8 mouse cellular contexts compared by ENCODE assay signal in genomic region chr7:126537820-126538585, GRCm38 (mm10). TPM values are rescaled to one million over a fixed set of nuclear protein-coding genes. Genes with fewer than 3 reads are reported as not detected.
DNase-seq lines count a peak whose midpoint lies in the region; ATAC-seq and TF ChIP-seq lines count a peak whose summit lies in the region.

No protein-coding gene starts in this region.

- CTCF ChIA-PET in Patski (lab: Charles Lee), result interaction anchor here (0.7 to 1.9 kb wide), 6 partner anchors 11 to 155 kb away, joined by 3 to 10 read pairs (median 3); no protein-coding TSS in a partner anchor

- DNase-seq in cerebellum, adult 9-10 months, result peak; percentile 26
- DNase-seq in cerebellum, adult 9-11 months, result no peak
- DNase-seq in left cerebral cortex, postnatal 14 days (ENCODE audit: low spot score in 2 of 2), result peak; percentile 18 to 72
- no peak for DNase-seq in left cerebral cortex, adult 8-10 months (ENCODE audit: low spot score in 2 of 2)
- no peak for DNase-seq in Patski (ENCODE audit: low read depth, low spot score)
- DNase-seq in liver, embryonic 13.5 days, result peak; percentile 6
- DNase-seq in adrenal gland, postnatal 25 days, result no peak
- no peak for DNase-seq in left cerebral cortex, postnatal 36 days (ENCODE audit: low spot score in 2 of 2)

- in situ Hi-C loops in Patski (cut with MboI; ENCODE audit: low pct_unique_long_range_greater_than_20kb), result no loop called here

- H3K4me1 ChIP-seq in liver, embryonic 13.5 days (replicated peaks), result peaks cover 10% of the 10 kb centered on the region

- no peak for ATAC-seq in Patski
- no peak for ATAC-seq in liver, embryonic 13.5 days (ENCODE audit: low read depth)

- peak; percentile 79 for TF ChIP-seq CTCF in Patski (IDR thresholded peaks at IDR 0.05)

- H3K9me3 ChIP-seq in liver, embryonic 13.5 days (replicated peaks), result no peaks in the 10 kb centered on the region

- 53% methylated on average over 5 of the region's 5 CpGs for WGBS in liver, embryonic 13.5 days (ENCODE audit: insufficient replicate concordance)

- no peak overlapping the region for H3K9ac ChIP-seq in liver, embryonic 13.5 days

- no peaks in the 10 kb centered on the region for H3K27me3 ChIP-seq in Patski
- H3K27me3 ChIP-seq in liver, embryonic 13.5 days, result peaks cover 22% of the 10 kb centered on the region

- H3K27ac ChIP-seq in liver, embryonic 13.5 days, result no peak overlapping the region

- no peaks in the 10 kb centered on the region for H3K36me3 ChIP-seq in liver, embryonic 13.5 days

- no peak overlapping the region for H3K4me2 ChIP-seq in liver, embryonic 13.5 days

- POLR2A ChIA-PET in Patski (lab: Charles Lee), result no interaction called here

- no peak overlapping the region for H3K4me3 ChIP-seq in liver, embryonic 13.5 days (replicated peaks)

- intact Hi-C loops in left cerebral cortex, postnatal 14 days (cut with DNase I), result no loop called here
- intact Hi-C loops in left cerebral cortex, postnatal 36 days (cut with DNase I), result no loop called here

RNA-seq across cellular contexts. Expression of gene Eif3c, which starts 28.2 kb away (rescaled TPM):
- 100 to 1,000 TPM; 182 to 186 TPM for total RNA-seq in left cerebral cortex, postnatal 14 days (2021)
- total RNA-seq in left cerebral cortex, adult 8-10 months (2022), result 100 to 1,000 TPM; 173 to 189 (median 180) TPM
- polyA plus RNA-seq in Patski (2021), result 322 TPM
- 138 and 141 TPM in 2 replicates for polyA plus RNA-seq in liver, embryonic 13.5 days (2015; fragmentation: Nextera tagmentation; extraction: Ambion mirVana)
- 256 and 282 TPM in 2 replicates for total RNA-seq in adrenal gland, postnatal 25 days (2021)
- total RNA-seq in left cerebral cortex, postnatal 36 days (2021), result 100 to 1,000 TPM; 169 to 193 TPM

RNA-seq across cellular contexts. Expression of gene Atxn2l, which starts 34.8 kb away (rescaled TPM):
- total RNA-seq in left cerebral cortex, postnatal 14 days (2021), result 100 to 1,000 TPM; 116 to 119 TPM
- total RNA-seq in left cerebral cortex, adult 8-10 months (2022), result 100 to 1,000 TPM in 3 of 4 experiments, 10 to 100 TPM in 1; 98.1 to 122 (median 112) TPM
- polyA plus RNA-seq in Patski (2021), result 113 TPM
- 23.8 and 31.4 TPM in 2 replicates for polyA plus RNA-seq in liver, embryonic 13.5 days (2015; fragmentation: Nextera tagmentation; extraction: Ambion mirVana)
- total RNA-seq in adrenal gland, postnatal 25 days (2021), result 123 and 138 TPM in 2 replicates
- 100 to 1,000 TPM; 102 to 144 TPM for total RNA-seq in left cerebral cortex, postnatal 36 days (2021)

RNA-seq across cellular contexts. Expression of gene Apobr, which starts 46.7 kb away (rescaled TPM):
- under 1 TPM; 0.26 to 0.32 TPM for total RNA-seq in left cerebral cortex, postnatal 14 days (2021)
- total RNA-seq in left cerebral cortex, adult 8-10 months (2022), result 1 to 10 TPM in 2 of 4 experiments, under 1 TPM in 2; 0.63 to 1.4 (median 1.0) TPM
- polyA plus RNA-seq in Patski (2021), result 0.94 TPM
- 0.61 and 0.71 TPM in 2 replicates for polyA plus RNA-seq in liver, embryonic 13.5 days (2015; fragmentation: Nextera tagmentation; extraction: Ambion mirVana)
- 1.4 and 3.2 TPM in 2 replicates for total RNA-seq in adrenal gland, postnatal 25 days (2021)
- under 1 TPM; 0.39 to 0.63 TPM for total RNA-seq in left cerebral cortex, postnatal 36 days (2021)

RNA-seq across cellular contexts. Expression of gene Cln3, which starts 47.6 kb away (rescaled TPM):
- 10 to 100 TPM; 20.4 to 21.5 TPM for total RNA-seq in left cerebral cortex, postnatal 14 days (2021)
- total RNA-seq in left cerebral cortex, adult 8-10 months (2022), result 10 to 100 TPM; 28.5 to 49.0 (median 38.7) TPM
- polyA plus RNA-seq in Patski (2021), result 2.6 TPM
- 11.5 and 12.4 TPM in 2 replicates for polyA plus RNA-seq in liver, embryonic 13.5 days (2015; fragmentation: Nextera tagmentation; extraction: Ambion mirVana)
- 31.7 and 42.7 TPM in 2 replicates for total RNA-seq in adrenal gland, postnatal 25 days (2021)
- 10 to 100 TPM; 27.4 to 35.8 TPM for total RNA-seq in left cerebral cortex, postnatal 36 days (2021)

RNA-seq across cellular contexts. Expression of gene Tufm, which starts 50.8 kb away (rescaled TPM):
- 10 to 100 TPM; 81.4 to 87.8 TPM for total RNA-seq in left cerebral cortex, postnatal 14 days (2021)
- 10 to 100 TPM; 77.6 to 99.8 (median 84.1) TPM for total RNA-seq in left cerebral cortex, adult 8-10 months (2022)
- polyA plus RNA-seq in Patski (2021), result 159 TPM
- 111 and 115 TPM in 2 replicates for polyA plus RNA-seq in liver, embryonic 13.5 days (2015; fragmentation: Nextera tagmentation; extraction: Ambion mirVana)
- 180 and 191 TPM in 2 replicates for total RNA-seq in adrenal gland, postnatal 25 days (2021)
- 10 to 100 TPM; 77.2 to 81.6 TPM for total RNA-seq in left cerebral cortex, postnatal 36 days (2021)

Comparison
In these comparisons a context has a peak if more than half of its experiments do, and no peak if none do; other contexts are left out.
1. DNase-seq: peak in cerebellum, adult 9-10 months (single experiment), left cerebral cortex, postnatal 14 days (2 of 2) and liver, embryonic 13.5 days (single experiment); none in cerebellum, adult 9-11 months (single experiment), left cerebral cortex, adult 8-10 months (0 of 2), Patski (single experiment), adrenal gland, postnatal 25 days (single experiment) and left cerebral cortex, postnatal 36 days (0 of 2).